Mouse (Mus musculus) cortical plate, adult 2 months (tissue): Measurements from ENCODE around the gene Higd2a.

Experiments used
- CTCF ChIP-seq: fragments of 200-500 bp; IDR thresholded peaks from 2 replicates; pipeline ENCODE4 v1.5.1; 2011; ENCODE audit warnings: mild to moderate bottlenecking, control low read depth, low read length; ENCODE audit not compliant: insufficient read depth; ENCODE audit errors: extremely low read depth
- POLR2A ChIP-seq: fragments of 200-500 bp; IDR thresholded peaks from 2 replicates; pipeline ENCODE4 v1.6.1; 2011; ENCODE audit warnings: mild to moderate bottlenecking, low read length, control low read depth; ENCODE audit not compliant: insufficient read depth; ENCODE audit errors: extremely low read depth

DNA sequence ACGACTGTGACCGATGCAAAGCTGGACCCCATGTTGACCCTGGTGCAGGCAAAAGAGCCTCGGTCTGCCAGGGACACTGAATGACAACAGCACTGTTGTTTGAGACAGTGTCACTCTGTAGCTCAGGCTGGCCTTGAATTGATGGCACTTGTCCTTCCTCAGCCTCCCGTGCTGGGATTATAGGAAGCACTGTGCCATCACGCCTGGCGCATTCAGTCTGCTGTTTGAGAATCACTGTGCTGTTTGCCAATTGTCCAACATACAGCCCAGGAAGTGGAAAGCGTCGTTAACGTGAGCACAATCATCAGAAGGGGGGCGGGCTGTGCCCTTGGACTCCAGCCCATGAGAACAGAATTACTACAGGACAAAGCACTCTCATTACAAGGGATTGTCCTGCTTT, 7.9 kb upstream of the Higd2a start:
- no peak for TF ChIP-seq CTCF
- 0 out of 2 replicates have a peak, but pooled peaks have one; percentile 7 for TF ChIP-seq POLR2A
